Mouse (Mus musculus) ovary, postnatal 10 days (tissue): Measurements from ENCODE around the gene Nop2.

ENCODE experiments used
- DNase-seq: peaks from one replicate; pipeline ENCODE4 v3.0.0; 2022; ENCODE audit warnings: low spot score

Nop2 gene

GRCm38 (mm10) chr6:125172474-125172873 is 40.8 kb downstream of the Nop2 start:
- no peak for DNase-seq

- no peak for DNase-seq
Observed at GRCm38 (mm10) chr6:125173256-125173655, 41.5 kb downstream of the Nop2 start.

GRCm38 (mm10) chr6:125175469-125175868 is 43.8 kb downstream of the Nop2 start:
- no peak for DNase-seq

GRCm38 (mm10) chr6:125179601-125180000 is 47.9 kb downstream of the Nop2 start:
- no peak for DNase-seq

- DNase-seq: no peak
Observed at GRCm38 (mm10) chr6:125182133-125182532, 50.4 kb downstream of the Nop2 start.

GRCm38 (mm10) chr6:125186203-125186602 is 54.5 kb downstream of the Nop2 start:
- no peak for DNase-seq

GRCm38 (mm10) chr6:125190816-125191215 is 59.1 kb downstream of the Nop2 start:
- DNase-seq: no peak

GRCm38 (mm10) chr6:125191332-125192015 is 59.8 kb downstream of the Nop2 start, which contains the start of the genes Ncapd2 and Mrpl51:
TSS of gene Ncapd2 (minus strand) at chr6:125191701.
TSS of gene Mrpl51 (plus strand) at chr6:125191801.
- DNase-seq: peak; percentile 88

- DNase-seq: peak; percentile 69
Observed at GRCm38 (mm10) chr6:125192016-125192714, 60.5 kb downstream of the Nop2 start.

- no peak for DNase-seq
Observed at GRCm38 (mm10) chr6:125192841-125193240, 61.1 kb downstream of the Nop2 start.

- DNase-seq: no peak
Observed at GRCm38 (mm10) chr6:125193390-125193789, 61.7 kb downstream of the Nop2 start.
